In genomic region chrX:85187565-85187964, GRCm38 (mm10) we compare ENCODE assay signal across 16 mouse cellular contexts.
DNase-seq lines count a peak whose midpoint lies in the region; ATAC-seq and TF ChIP-seq lines count a peak whose summit lies in the region.
"Had no signal": no experiment of that assay in that cellular context is flagged by ENCODE, and none has a peak within 500 bp of the region (broad histone marks: within the 10 kb centered on the region; RNA-seq: fewer than 3 reads in every experiment).

No protein-coding gene starts in this region.

- H3K4me2 ChIP-seq in hindbrain, postnatal 0 days (ENCODE audit: low read depth, low read length): no peak overlapping the region
- H3K4me2 ChIP-seq in hindbrain, embryonic 11.5 days (replicated peaks; ENCODE audit: low read depth, low read length): no peak overlapping the region
- no peak overlapping the region for H3K4me2 ChIP-seq in midbrain, postnatal 0 days (ENCODE audit: low read depth, low read length, poor library complexity, severe bottlenecking)
- H3K4me2 ChIP-seq in midbrain, embryonic 14.5 days (ENCODE audit: low read length): no peak overlapping the region
- no peak overlapping the region for H3K4me2 ChIP-seq in heart, embryonic 16.5 days (ENCODE audit: low read depth, low read length)
- H3K4me2 ChIP-seq: embryonic facial prominence, embryonic 15.5 days; limb, embryonic 15.5 days; stomach, embryonic 15.5 days had no signal

- H3K4me3 ChIP-seq in hindbrain, postnatal 0 days (ENCODE audit: low read length): no peak overlapping the region
- no peak overlapping the region for H3K4me3 ChIP-seq in hindbrain, embryonic 11.5 days (ENCODE audit: low read depth, low read length)
- no peak overlapping the region for H3K4me3 ChIP-seq in midbrain, postnatal 0 days (ENCODE audit: low read depth, low read length)
- no peak overlapping the region for H3K4me3 ChIP-seq in midbrain, embryonic 14.5 days (replicated peaks; ENCODE audit: low read depth, low read length)
- no peak overlapping the region for H3K4me3 ChIP-seq in heart, embryonic 16.5 days (ENCODE audit: low read length)
- H3K4me3 ChIP-seq: embryonic facial prominence, embryonic 15.5 days; limb, embryonic 15.5 days; stomach, embryonic 15.5 days had no signal

- no peaks in the 10 kb centered on the region for H3K27me3 ChIP-seq in hindbrain, postnatal 0 days (ENCODE audit: insufficient read depth, low read length)
- no peaks in the 10 kb centered on the region for H3K27me3 ChIP-seq in hindbrain, embryonic 11.5 days (ENCODE audit: control insufficient read depth, insufficient read depth, low read length)
- H3K27me3 ChIP-seq in midbrain, postnatal 0 days (ENCODE audit: insufficient read depth, low read length): no peaks in the 10 kb centered on the region
- H3K27me3 ChIP-seq in midbrain, embryonic 14.5 days (ENCODE audit: control insufficient read depth, insufficient read depth, low read length): no peaks in the 10 kb centered on the region
- H3K27me3 ChIP-seq in heart, embryonic 16.5 days (ENCODE audit: control insufficient read depth, insufficient read depth, low read length): no peaks in the 10 kb centered on the region
- H3K27me3 ChIP-seq: embryonic facial prominence, embryonic 15.5 days; limb, embryonic 15.5 days; stomach, embryonic 15.5 days had no signal

- no peak for TF ChIP-seq CTCF in hindbrain, postnatal 0 days (IDR thresholded peaks at IDR 0.05; ENCODE audit: low read depth)
- no peak for TF ChIP-seq CTCF in midbrain, postnatal 0 days (IDR thresholded peaks at IDR 0.05)

- ATAC-seq in hindbrain, postnatal 0 days: no peak
- ATAC-seq in hindbrain, embryonic 11.5 days (ENCODE audit: low FRiP score): no peak
- ATAC-seq in midbrain, postnatal 0 days (ENCODE audit: low FRiP score): no peak
- no peak for ATAC-seq in midbrain, embryonic 14.5 days (ENCODE audit: low FRiP score, low TSS enrichment)
- ATAC-seq in heart, embryonic 16.5 days (replicated peaks; ENCODE audit: extremely low read depth, insufficient read depth, low FRiP score): peak; percentile 41
- ATAC-seq: forebrain, embryonic 16.5 days had no signal

- no peak overlapping the region for H3K27ac ChIP-seq in hindbrain, postnatal 0 days
- H3K27ac ChIP-seq in hindbrain, embryonic 11.5 days (ENCODE audit: low read depth, low read length): no peak overlapping the region
- H3K27ac ChIP-seq in midbrain, postnatal 0 days (ENCODE audit: low read depth, low read length): no peak overlapping the region
- no peak overlapping the region for H3K27ac ChIP-seq in midbrain, embryonic 14.5 days (replicated peaks; ENCODE audit: low read depth, low read length)
- H3K27ac ChIP-seq in heart, embryonic 16.5 days (ENCODE audit: low read length): no peak overlapping the region
- H3K27ac ChIP-seq: embryonic facial prominence, embryonic 15.5 days; limb, embryonic 15.5 days; stomach, embryonic 15.5 days had no signal

- DNase-seq in hindbrain, postnatal 0 days (ENCODE audit: low spot score): peak; percentile 8
- no peak for DNase-seq in hindbrain, embryonic 11.5 days (ENCODE audit: low spot score)
- peak; percentile 21 for DNase-seq in midbrain, postnatal 0 days (ENCODE audit: low spot score)
- DNase-seq in midbrain, embryonic 14.5 days: no peak
- DNase-seq in skeletal muscle tissue, adult 2 months (ENCODE audit: low read depth, low spot score): peak; percentile 3
- no peak for DNase-seq in cerebellum, postnatal 25 days
- DNase-seq: adrenal gland, adult 2 months; kidney, postnatal 25 days; layer of hippocampus, postnatal 36 days; right cerebral cortex, postnatal 4 days; thymus, postnatal 25 days had no signal

- H3K4me1 ChIP-seq in hindbrain, postnatal 0 days (ENCODE audit: insufficient read depth, low read length): no peaks in the 10 kb centered on the region
- no peaks in the 10 kb centered on the region for H3K4me1 ChIP-seq in hindbrain, embryonic 11.5 days (replicated peaks; ENCODE audit: control insufficient read depth, insufficient read depth, low read length)
- H3K4me1 ChIP-seq in midbrain, postnatal 0 days (ENCODE audit: insufficient read depth, low read length): no peaks in the 10 kb centered on the region
- no peaks in the 10 kb centered on the region for H3K4me1 ChIP-seq in midbrain, embryonic 14.5 days (ENCODE audit: control insufficient read depth, insufficient read depth, low read length)
- no peaks in the 10 kb centered on the region for H3K4me1 ChIP-seq in heart, embryonic 16.5 days (ENCODE audit: control insufficient read depth, insufficient read depth, low read length)
- H3K4me1 ChIP-seq: embryonic facial prominence, embryonic 15.5 days; limb, embryonic 15.5 days; stomach, embryonic 15.5 days had no signal

- no peaks in the 10 kb centered on the region for H3K9me3 ChIP-seq in hindbrain, postnatal 0 days (ENCODE audit: low read length)
- H3K9me3 ChIP-seq in hindbrain, embryonic 11.5 days (ENCODE audit: control insufficient read depth, low read length): no peaks in the 10 kb centered on the region
- no peaks in the 10 kb centered on the region for H3K9me3 ChIP-seq in midbrain, postnatal 0 days (ENCODE audit: low read length)
- H3K9me3 ChIP-seq in midbrain, embryonic 14.5 days (ENCODE audit: control insufficient read depth, low read length): no peaks in the 10 kb centered on the region
- H3K9me3 ChIP-seq in heart, embryonic 16.5 days (replicated peaks; ENCODE audit: control insufficient read depth, low read length): no peaks in the 10 kb centered on the region
- H3K9me3 ChIP-seq: embryonic facial prominence, embryonic 15.5 days; limb, embryonic 15.5 days; stomach, embryonic 15.5 days had no signal

- H3K9ac ChIP-seq in hindbrain, postnatal 0 days (replicated peaks; ENCODE audit: low read length): no peak overlapping the region
- H3K9ac ChIP-seq in hindbrain, embryonic 11.5 days (ENCODE audit: low read depth, low read length): no peak overlapping the region
- H3K9ac ChIP-seq in midbrain, postnatal 0 days (replicated peaks; ENCODE audit: low read length, poor library complexity, severe bottlenecking): no peak overlapping the region
- H3K9ac ChIP-seq in midbrain, embryonic 14.5 days (replicated peaks; ENCODE audit: low read length): no peak overlapping the region
- no peak overlapping the region for H3K9ac ChIP-seq in heart, embryonic 16.5 days (ENCODE audit: low read length)
- H3K9ac ChIP-seq: embryonic facial prominence, embryonic 15.5 days; limb, embryonic 15.5 days; stomach, embryonic 15.5 days had no signal

- H3K36me3 ChIP-seq in hindbrain, postnatal 0 days (ENCODE audit: insufficient read depth, low read length): no peaks in the 10 kb centered on the region
- H3K36me3 ChIP-seq in hindbrain, embryonic 11.5 days (ENCODE audit: control insufficient read depth, insufficient read depth, low read length): no peaks in the 10 kb centered on the region
- H3K36me3 ChIP-seq in midbrain, postnatal 0 days (ENCODE audit: insufficient read depth, low read length): no peaks in the 10 kb centered on the region
- H3K36me3 ChIP-seq in midbrain, embryonic 14.5 days (ENCODE audit: control insufficient read depth, insufficient read depth, low read length): no peaks in the 10 kb centered on the region
- H3K36me3 ChIP-seq in heart, embryonic 16.5 days (ENCODE audit: control insufficient read depth, insufficient read depth): no peaks in the 10 kb centered on the region
- H3K36me3 ChIP-seq: embryonic facial prominence, embryonic 15.5 days; limb, embryonic 15.5 days; stomach, embryonic 15.5 days had no signal

- WGBS in hindbrain, postnatal 0 days: 47% methylated on average over 2 of the region's 2 CpGs
- WGBS in hindbrain, embryonic 11.5 days: 49% methylated on average over 2 of the region's 2 CpGs
- 49% methylated on average over 2 of the region's 2 CpGs for WGBS in midbrain, postnatal 0 days
- 48% methylated on average over 2 of the region's 2 CpGs for WGBS in midbrain, embryonic 14.5 days
- WGBS in heart, embryonic 16.5 days: 11% methylated on average over 2 of the region's 2 CpGs

Comparison
In these comparisons a context has a peak if more than half of its experiments do, and no peak if none do; other contexts are left out.
1. DNase-seq: peak in hindbrain, postnatal 0 days (single experiment), midbrain, postnatal 0 days (single experiment) and skeletal muscle tissue, adult 2 months (single experiment); none in hindbrain, embryonic 11.5 days (single experiment), midbrain, embryonic 14.5 days (single experiment) and cerebellum, postnatal 25 days (0 of 2).